Mouse (Mus musculus) CH12.LX (cell line): Measurements from ENCODE around the gene Nup54. TPM values are rescaled to one million over a fixed set of nuclear protein-coding genes. Genes with fewer than 3 reads are reported as not detected.

ENCODE experiments used
- DNase-seq: peaks from one replicate; pipeline ENCODE4 v3.0.0-alpha.2; 2013; ENCODE audit errors: extremely low read depth
- H3K27ac ChIP-seq: 2 replicates; pipeline ENCODE4 v1.5.1; 2012; ENCODE audit warnings: low read depth, mild to moderate bottlenecking, control low read depth, moderate library complexity; ENCODE audit not compliant: insufficient read depth
- H3K27me3 ChIP-seq: replicated peaks from 2 replicates; pipeline ENCODE3; 2012; ENCODE audit warnings: inconsistent platforms
- H3K36me3 ChIP-seq, 2 experiments: replicated peaks in 1 of 2; 2 replicates each; pipeline versions ENCODE3 to v1.6.1; 2012; ENCODE audit warnings: inconsistent platforms in 1 of 2, low read length in 1 of 2, mild to moderate bottlenecking in 1 of 2, mixed read lengths in 1 of 2, moderate library complexity in 1 of 2; ENCODE audit not compliant: control insufficient read depth in 1 of 2, insufficient read depth in 1 of 2
- H3K4me1 ChIP-seq, 2 experiments: 2 replicates each; pipeline ENCODE4 v1.6.1; 2012; ENCODE audit warnings: inconsistent platforms in 1 of 2, moderate library complexity in 1 of 2; ENCODE audit not compliant: insufficient read depth in 2 of 2, control insufficient read depth in 1 of 2
- H3K4me2 ChIP-seq: 2 replicates; pipeline ENCODE4 v1.6.1; 2012; ENCODE audit warnings: low read depth, mild to moderate bottlenecking, control low read depth; ENCODE audit not compliant: poor library complexity, insufficient read depth, severe bottlenecking
- H3K4me3 ChIP-seq, 3 experiments: fragments of 150-350 bp in 1 of 3; sonication (generic) in 1 of 3; replicated peaks in 1 of 3; 2 replicates each; pipeline versions ENCODE3 to v1.5.1; 2011 to 2012; ENCODE audit warnings: low read depth in 2 of 3, low read length in 2 of 3, mild to moderate bottlenecking in 2 of 3, moderate library complexity in 2 of 3, control low read depth in 1 of 3, improper control_type of control experiment in 1 of 3, inconsistent platforms in 1 of 3, mixed read lengths in 1 of 3; ENCODE audit not compliant: poor library complexity in 1 of 3
- H3K79me2 ChIP-seq: replicated peaks from 2 replicates; pipeline ENCODE4 v1.6.1; 2012; ENCODE audit warnings: mild to moderate bottlenecking, moderate library complexity; ENCODE audit not compliant: control insufficient read depth, poor library complexity, insufficient read depth, severe bottlenecking; ENCODE audit errors: extremely low read depth
- H3K9ac ChIP-seq: 2 replicates; pipeline ENCODE4 v1.6.1; 2012; ENCODE audit warnings: low read depth, mild to moderate bottlenecking, control low read depth, moderate library complexity; ENCODE audit not compliant: insufficient read depth
- H3K9me3 ChIP-seq: replicated peaks from 2 replicates; pipeline ENCODE3; 2012; ENCODE audit warnings: low read length, inconsistent platforms, mixed read lengths
- BHLHE40 ChIP-seq: IDR thresholded peaks from 2 replicates; pipeline ENCODE4 v1.6.1; 2011; ENCODE audit warnings: mild to moderate bottlenecking, low read depth, low read length, improper control_type of control experiment
- CHD2 ChIP-seq: IDR thresholded peaks from 2 replicates; pipeline ENCODE4 v1.6.1; 2011; ENCODE audit warnings: low read length, improper control_type of control experiment
- E2F4 ChIP-seq: IDR thresholded peaks from 2 replicates; pipeline ENCODE4 v1.6.1; 2011; ENCODE audit warnings: low read depth, low read length, improper control_type of control experiment; ENCODE audit not compliant: insufficient replicate concordance
- EP300 ChIP-seq: IDR thresholded peaks from 2 replicates; pipeline ENCODE4 v1.6.1; 2011; ENCODE audit warnings: low read length, improper control_type of control experiment
- GABPA ChIP-seq: IDR thresholded peaks from 2 replicates; pipeline ENCODE4 v1.6.1; 2012; ENCODE audit warnings: low read depth, low read length, improper control_type of control experiment, inconsistent platforms; ENCODE audit not compliant: insufficient replicate concordance
- HCFC1 ChIP-seq: IDR thresholded peaks from 2 replicates; pipeline ENCODE4 v1.6.1; 2012; ENCODE audit warnings: low read depth, mild to moderate bottlenecking, inconsistent platforms, low read length, improper control_type of control experiment
- IRF4 ChIP-seq: IDR thresholded peaks from 2 replicates; pipeline ENCODE4 v1.6.1; 2014; ENCODE audit warnings: low read depth, mild to moderate bottlenecking, inconsistent platforms, low read length, improper control_type of control experiment
- KAT2A ChIP-seq: IDR thresholded peaks from 2 replicates; pipeline ENCODE4 v1.6.1; 2012; ENCODE audit warnings: low read length, improper control_type of control experiment, inconsistent platforms; ENCODE audit not compliant: insufficient replicate concordance
- MAFK ChIP-seq: IDR thresholded peaks from 2 replicates; pipeline ENCODE4 v1.6.1; 2011; ENCODE audit warnings: low read length, improper control_type of control experiment; ENCODE audit not compliant: insufficient replicate concordance
- MAX ChIP-seq: IDR thresholded peaks from 2 replicates; pipeline ENCODE4 v1.6.1; 2011; ENCODE audit warnings: low read length, improper control_type of control experiment
- MAZ ChIP-seq: IDR thresholded peaks from 2 replicates; pipeline ENCODE4 v1.6.1; 2012; ENCODE audit warnings: low read depth, mild to moderate bottlenecking, inconsistent platforms, low read length, improper control_type of control experiment, moderate library complexity
- MXI1 ChIP-seq: IDR thresholded peaks from 2 replicates; pipeline ENCODE4 v1.6.1; 2011; ENCODE audit warnings: mild to moderate bottlenecking, low read depth, low read length, improper control_type of control experiment
- MYC ChIP-seq: IDR thresholded peaks from 2 replicates; pipeline ENCODE4 v1.6.1; 2011; ENCODE audit warnings: low read depth, mild to moderate bottlenecking, improper control_type of control experiment, low read length
- POLR2A ChIP-seq: IDR thresholded peaks from 2 replicates; pipeline ENCODE4 v1.6.1; 2011; ENCODE audit warnings: low read depth, mild to moderate bottlenecking, improper control_type of control experiment, low read length
- POLR2AphosphoS2 ChIP-seq: IDR thresholded peaks from 2 replicates; pipeline ENCODE4 v1.6.1; 2011; ENCODE audit warnings: low read depth, low read length, improper control_type of control experiment
- RAD21 ChIP-seq: IDR thresholded peaks from 2 replicates; pipeline ENCODE4 v1.6.1; 2011; ENCODE audit warnings: low read depth, mild to moderate bottlenecking, low read length, improper control_type of control experiment, moderate library complexity
- RCOR1 ChIP-seq: conservative IDR thresholded peaks from 2 replicates; pipeline ENCODE4 v1.6.1; 2012; ENCODE audit warnings: low read depth, mild to moderate bottlenecking, inconsistent platforms, low read length, improper control_type of control experiment
- SMC3 ChIP-seq: IDR thresholded peaks from 2 replicates; pipeline ENCODE4 v1.6.1; 2011; ENCODE audit warnings: low read depth, low read length, improper control_type of control experiment
- TBP ChIP-seq: conservative IDR thresholded peaks from 2 replicates; pipeline ENCODE4 v1.6.1; 2011; ENCODE audit warnings: low read depth, low read length, improper control_type of control experiment
- TCF12 ChIP-seq: IDR thresholded peaks from 2 replicates; pipeline ENCODE4 v1.6.1; 2014; ENCODE audit warnings: low read depth, mild to moderate bottlenecking, inconsistent platforms, low read length, improper control_type of control experiment
- UBTF ChIP-seq: IDR thresholded peaks from 2 replicates; pipeline ENCODE4 v1.6.1; 2012; ENCODE audit warnings: low read depth, mild to moderate bottlenecking, inconsistent platforms, low read length, improper control_type of control experiment, moderate library complexity
- USF1 ChIP-seq: IDR thresholded peaks from 2 replicates; pipeline ENCODE4 v1.6.1; 2014; ENCODE audit warnings: low read depth, mild to moderate bottlenecking, inconsistent platforms, low read length, improper control_type of control experiment
- USF2 ChIP-seq: conservative IDR thresholded peaks from 2 replicates; pipeline ENCODE4 v1.6.1; 2011; ENCODE audit warnings: low read depth, low read length, improper control_type of control experiment
- ZC3H11A ChIP-seq: IDR thresholded peaks from 2 replicates; pipeline ENCODE4 v1.6.1; 2012; ENCODE audit warnings: low read depth, mild to moderate bottlenecking, inconsistent platforms, low read length, improper control_type of control experiment
- ZKSCAN1 ChIP-seq: IDR thresholded peaks from 2 replicates; pipeline ENCODE4 v1.6.1; 2012; ENCODE audit warnings: low read depth, inconsistent platforms, low read length, improper control_type of control experiment, borderline replicate concordance
- ZMIZ1 ChIP-seq: IDR thresholded peaks from 2 replicates; pipeline ENCODE4 v1.6.1; 2012; ENCODE audit warnings: low read depth, mild to moderate bottlenecking, inconsistent platforms, low read length, improper control_type of control experiment
- ZNF384 ChIP-seq: IDR thresholded peaks from 2 replicates; pipeline ENCODE4 v1.6.1; 2012; ENCODE audit warnings: low read depth, low read length, improper control_type of control experiment, inconsistent platforms
- dilution Hi-C: fragments of 300-500 bp; cut with MboI; formaldehyde crosslinking; loops from 2 replicates; pipeline ENCODE4 v1.14.3; 2020; ENCODE audit warnings: low sequenced_read_pairs; ENCODE audit not compliant: extremely low pct_unique_long_range_greater_than_20kb, extremely low pct_ligation_motif_present
- in situ Hi-C: fragments of 300-500 bp; cut with MboI; formaldehyde crosslinking; loops from 3 replicates; pipeline ENCODE4 v1.14.3; 2019; ENCODE audit warnings: low sequenced_read_pairs, low pct_ligation_motif_present, low pct_unique_long_range_greater_than_20kb, mixed read lengths
- polyA plus RNA-seq: library from polyadenylated mRNA; unstranded; fragments of >175 nt; gene quantifications from 2 replicates; pipeline ENCODE4 v1.2.1, GENCODE M21; 2012; ENCODE audit warnings: low read depth; ENCODE audit not compliant: insufficient read length
- total RNA-seq, 2 experiments: library from RNA; depleted of rRNA; stranded (reverse); fragments of 300-350 nt in 1 of 2; fragments of >200 nt in 1 of 2; gene quantifications; 2 replicates each; pipeline ENCODE4 v1.2.3; 2012 to 2014

The Nup54 gene
- total and polyA plus RNA-seq, 3 experiments: 41.9 to 90.5 (median 72.5) TPM

DNA sequence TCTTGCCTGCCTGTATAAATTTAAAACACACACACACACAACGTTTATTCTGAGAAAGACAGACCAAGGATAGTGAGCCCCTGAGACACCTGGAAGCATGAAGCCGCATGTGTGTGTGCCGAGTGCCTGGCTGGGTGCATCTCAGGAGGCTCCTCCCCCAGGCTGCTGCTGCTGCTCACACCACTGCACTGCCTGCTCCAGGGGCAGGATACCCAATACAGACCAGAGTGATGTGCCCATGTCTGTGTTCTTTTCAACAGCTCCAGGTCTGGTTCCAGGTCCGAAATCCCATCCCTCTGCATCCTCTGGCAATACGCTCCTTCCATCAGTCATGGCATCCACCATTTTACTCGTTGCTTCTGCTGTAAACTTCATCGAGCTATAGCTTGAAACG, 21.0 kb downstream of the Nup54 start:
- Histone ChIP-seq H3K9ac (no peak overlapping the region), H3K4me2 (no peak overlapping the region), H3K4me3 (no peak overlapping the region), H3K27ac (no peak overlapping the region), H3K79me2 (no peaks in the 10 kb centered on the region), H3K9me3 (no peaks in the 10 kb centered on the region), H3K36me3 (peaks cover 33 to 61% of the 10 kb centered on the region in 2 experiments), H3K27me3 (no peaks in the 10 kb centered on the region), H3K4me1 (no peaks in the 10 kb centered on the region)
- in situ Hi-C loops: no loop called here
- TF ChIP-seq IRF4: no peak
- no peak for TF ChIP-seq POLR2AphosphoS2
- no peak for TF ChIP-seq ZMIZ1
- no peak for TF ChIP-seq CHD2
- TF ChIP-seq USF1: no peak
- TF ChIP-seq MYC: no peak
- TF ChIP-seq MAZ: no peak
- TF ChIP-seq BHLHE40: no peak
- TF ChIP-seq GABPA: no peak
- TF ChIP-seq ZKSCAN1: no peak
- no peak for TF ChIP-seq EP300
- no peak for TF ChIP-seq TBP
- no peak for TF ChIP-seq TCF12
- no peak for TF ChIP-seq RCOR1
- TF ChIP-seq MAFK: no peak
- TF ChIP-seq UBTF: no peak
- TF ChIP-seq MXI1: no peak
- no peak for TF ChIP-seq MAX
- TF ChIP-seq E2F4: no peak
- TF ChIP-seq USF2: no peak
- no peak for DNase-seq
- dilution Hi-C loops: no loop called here

DNA sequence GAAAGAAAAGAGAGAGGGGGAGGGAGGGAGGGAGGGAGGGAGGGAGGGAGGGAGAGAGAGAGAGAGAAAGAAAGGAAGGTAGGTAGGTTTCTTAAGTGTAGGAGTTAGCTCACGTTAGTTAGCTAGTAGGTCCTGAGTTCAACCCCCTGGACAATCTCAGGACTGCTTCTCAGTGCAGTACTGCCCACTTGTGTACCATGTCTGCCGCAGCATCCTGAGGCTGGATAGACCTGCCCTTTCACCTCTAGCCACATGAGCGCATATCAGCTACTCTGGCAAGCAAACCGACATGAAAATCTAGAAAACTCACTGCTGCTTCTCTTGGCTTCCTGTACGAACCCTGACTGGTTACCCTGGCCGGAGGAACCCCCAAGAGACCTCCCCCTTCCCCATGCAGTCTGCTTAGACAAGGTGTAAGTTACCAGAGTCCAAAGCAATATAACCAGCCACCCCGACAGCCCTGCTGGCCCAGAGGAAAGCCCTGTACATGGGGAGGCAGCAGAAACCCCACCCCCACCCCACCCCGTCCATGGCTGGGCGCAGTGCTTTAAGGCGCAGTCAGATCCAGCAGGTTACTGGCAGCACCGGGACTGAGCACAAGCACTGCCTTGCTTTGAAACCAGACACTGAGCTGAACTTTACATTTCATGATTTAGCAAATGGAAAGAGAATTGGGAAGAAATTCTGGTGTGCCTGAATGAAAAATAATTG, 21.6 kb downstream of the Nup54 start:
- no peak overlapping the region for H3K9ac ChIP-seq
- no peaks in the 10 kb centered on the region for H3K27me3 ChIP-seq
- dilution Hi-C loops (no loop called here), in situ Hi-C loops (no loop called here)
- no peak for TF ChIP-seq MAFK
- no peak for TF ChIP-seq ZKSCAN1
- no peak for TF ChIP-seq RAD21
- no peak for TF ChIP-seq HCFC1
- TF ChIP-seq ZNF384: no peak
- TF ChIP-seq MAZ: no peak
- TF ChIP-seq KAT2A: no peak
- no peak for TF ChIP-seq ZMIZ1
- no peak for TF ChIP-seq UBTF
- no peak for TF ChIP-seq TCF12
- TF ChIP-seq IRF4: no peak
- no peak for TF ChIP-seq POLR2A
- TF ChIP-seq ZC3H11A: no peak
- no peak for TF ChIP-seq SMC3
- TF ChIP-seq MYC: no peak
- TF ChIP-seq CHD2: no peak
- no peak overlapping the region for H3K4me3 ChIP-seq
- H3K4me1 ChIP-seq: no peaks in the 10 kb centered on the region
- H3K79me2 ChIP-seq: no peaks in the 10 kb centered on the region
- DNase-seq: no peak
- H3K9me3 ChIP-seq: no peaks in the 10 kb centered on the region
- H3K27ac ChIP-seq: no peak overlapping the region
- no peak overlapping the region for H3K4me2 ChIP-seq
- H3K36me3 ChIP-seq: peaks cover 31 to 56% of the 10 kb centered on the region in 2 experiments
